Mouse (Mus musculus) cerebellum, adult 8-10 months (tissue): ENCODE results near the gene Maml3.

Experiments used
- DNase-seq: peaks from one replicate; pipeline ENCODE4 v3.0.0; 2022

Maml3 gene

GRCm38 (mm10) chr3:51860458-51860857, 244.4 kb downstream of the Maml3 start:
- no peak for DNase-seq

- DNase-seq: no peak
These were observed 245.7 kb downstream of the Maml3 start for GRCm38 (mm10) chr3:51859208-51859607.

DNA sequence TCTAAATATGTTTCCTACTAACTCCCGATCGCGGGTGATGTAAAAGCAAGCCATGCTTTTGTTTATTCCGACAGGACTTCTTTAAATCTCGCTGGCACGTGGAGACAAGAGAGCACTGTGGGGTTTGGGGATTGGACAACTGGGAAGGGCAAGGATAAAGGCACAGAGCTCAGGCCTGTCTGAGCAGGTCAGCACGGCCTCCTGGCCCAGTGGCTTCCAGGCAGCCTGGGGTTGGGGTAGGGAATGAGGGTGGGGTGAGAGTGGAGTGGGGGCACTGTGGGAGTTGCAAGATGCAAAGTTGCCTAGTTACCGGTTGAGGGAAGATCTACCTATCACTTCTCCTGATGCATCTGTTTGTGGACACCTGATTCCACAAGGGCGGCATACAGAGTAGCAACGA, 250.7 kb downstream of the Maml3 start:
- no peak for DNase-seq

DNA sequence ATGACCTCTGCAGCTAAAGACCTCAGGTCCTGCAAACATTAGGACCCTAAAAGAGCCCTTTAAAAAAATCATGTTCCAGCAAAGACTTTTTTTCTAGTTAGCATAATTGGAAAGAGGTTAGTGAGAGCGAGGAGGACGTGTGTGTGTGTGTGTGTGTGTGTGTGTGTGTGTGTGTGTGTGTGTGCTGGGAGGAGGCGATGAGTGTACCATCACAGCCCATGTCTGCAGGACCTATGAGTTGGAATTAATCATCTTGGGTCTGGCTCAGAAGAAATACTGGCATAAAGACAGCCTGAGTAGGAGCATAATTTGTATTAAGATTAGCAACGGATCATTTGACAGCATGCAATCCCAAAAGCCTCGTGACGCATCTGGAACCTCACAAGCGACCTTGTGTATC, 251.3 kb downstream of the Maml3 start:
- no peak for DNase-seq

DNA sequence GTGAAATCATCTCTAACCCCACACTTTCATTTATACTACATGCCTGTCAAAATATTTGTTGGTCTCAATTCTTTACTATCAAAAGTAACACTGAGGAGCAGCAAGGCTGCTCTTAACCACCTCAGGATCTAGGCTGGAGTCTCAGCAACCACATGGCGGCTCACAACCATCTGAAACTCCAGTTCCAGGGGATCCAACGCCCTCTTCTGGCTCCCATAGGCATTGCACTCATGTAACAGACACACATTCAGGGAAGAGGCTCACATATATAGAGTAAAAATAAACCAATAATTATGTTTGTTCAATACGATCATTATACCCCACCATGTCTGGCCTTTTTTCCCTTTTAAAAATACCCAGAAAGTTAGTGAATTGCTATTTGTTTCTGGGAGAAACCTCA, 252.2 kb downstream of the Maml3 start:
- DNase-seq: no peak

DNA sequence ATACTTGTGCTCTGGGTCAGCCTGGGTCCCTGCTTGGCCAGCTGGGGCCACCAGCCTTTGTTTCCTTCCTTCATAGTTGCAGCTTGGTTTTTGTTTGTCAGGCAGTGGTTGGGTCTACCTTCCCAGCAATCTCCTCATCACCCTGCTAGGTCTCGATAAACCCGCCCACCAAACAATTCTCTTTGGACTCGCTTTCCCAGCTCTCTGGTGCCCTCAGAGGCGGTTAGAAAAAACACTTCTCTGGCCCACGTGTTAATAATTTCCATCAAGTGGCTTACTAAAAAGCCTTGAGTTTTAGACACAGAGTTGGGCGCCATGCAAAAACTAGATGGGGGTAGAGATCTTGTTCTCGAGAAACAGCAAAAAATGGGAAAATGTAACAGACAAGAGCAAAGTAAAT, 253.3 kb downstream of the Maml3 start:
- no peak for DNase-seq

- DNase-seq: no peak
These were observed 255.4 kb downstream of the Maml3 start for GRCm38 (mm10) chr3:51849462-51849861.

GRCm38 (mm10) chr3:51847262-51847661, 257.6 kb downstream of the Maml3 start:
- DNase-seq: no peak

DNA sequence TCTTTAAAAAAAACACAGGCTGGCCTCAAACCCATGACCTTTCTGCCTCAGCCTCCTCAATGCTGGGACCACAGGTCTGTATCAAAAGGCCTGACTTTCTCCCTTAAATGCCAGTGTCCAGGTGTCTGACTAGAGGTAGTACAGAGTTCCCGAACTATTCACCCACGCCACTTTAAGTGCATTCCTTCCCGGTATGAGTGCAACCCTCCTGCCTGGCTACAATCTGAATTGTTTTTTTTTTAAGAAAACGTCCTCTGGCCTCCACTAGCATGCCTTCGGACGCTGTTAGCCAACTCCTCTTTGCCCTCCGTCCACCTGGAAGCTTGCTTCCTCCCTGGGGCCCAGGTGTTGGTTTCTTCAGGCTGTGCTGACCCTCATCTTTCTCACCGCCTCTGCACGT, 260.6 kb downstream of the Maml3 start:
- no peak for DNase-seq

- DNase-seq: no peak
These were observed 262.7 kb downstream of the Maml3 start for GRCm38 (mm10) chr3:51842140-51842539.

DNA sequence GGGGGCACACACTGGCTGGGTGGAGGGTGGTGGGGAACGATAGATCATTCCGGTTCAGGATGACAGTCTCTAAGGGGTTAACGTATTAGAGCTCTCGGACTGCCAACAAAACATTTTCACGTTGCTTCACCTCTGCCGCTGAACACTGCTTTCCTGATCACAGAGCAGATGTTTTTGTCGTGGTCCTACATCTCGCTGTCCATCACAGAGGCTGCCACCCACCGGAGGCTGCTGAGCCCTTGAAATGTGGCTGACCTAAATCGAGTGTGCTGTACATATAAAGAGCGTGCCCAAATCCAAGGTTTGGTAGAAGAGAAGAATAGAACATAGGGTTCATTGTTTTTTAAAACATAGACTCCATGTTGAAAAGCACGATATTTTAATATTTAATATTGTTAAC, 263.3 kb downstream of the Maml3 start:
- DNase-seq: no peak

DNA sequence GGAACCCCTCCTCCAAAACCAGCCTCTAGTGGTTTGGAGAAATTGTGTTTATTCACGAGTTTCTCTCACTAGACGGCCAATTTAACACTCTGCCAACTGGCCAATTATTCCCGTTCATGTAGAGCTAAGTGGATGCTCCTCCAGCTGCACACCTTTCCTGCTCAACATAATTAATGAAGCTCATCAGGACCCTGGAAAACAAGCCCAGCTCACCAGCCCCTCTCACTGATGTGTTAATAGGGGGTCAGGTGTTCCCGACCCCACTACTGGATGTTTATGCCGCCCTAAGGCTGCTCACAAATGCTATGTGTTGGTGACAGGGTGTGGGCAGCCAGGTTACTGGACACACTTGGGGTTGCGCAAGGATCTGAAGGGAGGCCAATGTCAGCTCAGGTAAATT, 263.7 kb downstream of the Maml3 start:
- no peak for DNase-seq

- DNase-seq: no peak
These were observed 264.6 kb downstream of the Maml3 start for GRCm38 (mm10) chr3:51840095-51840805.

DNA sequence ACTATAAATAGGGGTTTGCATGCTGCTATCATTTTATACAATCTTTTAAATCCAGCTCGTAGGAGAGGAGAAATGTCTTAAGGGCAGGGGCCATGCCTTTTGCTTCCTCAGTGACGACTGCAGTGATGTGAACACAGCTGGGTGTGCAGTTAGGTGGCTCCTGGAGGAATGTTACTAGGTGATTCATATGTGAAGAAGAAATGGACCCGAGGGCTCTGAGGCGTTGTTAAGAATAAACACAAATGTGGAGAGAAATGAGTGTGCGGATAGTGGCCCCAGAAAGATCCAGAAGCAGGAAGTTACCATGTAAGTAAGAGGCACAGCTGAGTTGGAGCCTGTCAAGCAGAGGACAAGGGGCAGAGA, 265.5 kb downstream of the Maml3 start:
- no peak for DNase-seq

DNA sequence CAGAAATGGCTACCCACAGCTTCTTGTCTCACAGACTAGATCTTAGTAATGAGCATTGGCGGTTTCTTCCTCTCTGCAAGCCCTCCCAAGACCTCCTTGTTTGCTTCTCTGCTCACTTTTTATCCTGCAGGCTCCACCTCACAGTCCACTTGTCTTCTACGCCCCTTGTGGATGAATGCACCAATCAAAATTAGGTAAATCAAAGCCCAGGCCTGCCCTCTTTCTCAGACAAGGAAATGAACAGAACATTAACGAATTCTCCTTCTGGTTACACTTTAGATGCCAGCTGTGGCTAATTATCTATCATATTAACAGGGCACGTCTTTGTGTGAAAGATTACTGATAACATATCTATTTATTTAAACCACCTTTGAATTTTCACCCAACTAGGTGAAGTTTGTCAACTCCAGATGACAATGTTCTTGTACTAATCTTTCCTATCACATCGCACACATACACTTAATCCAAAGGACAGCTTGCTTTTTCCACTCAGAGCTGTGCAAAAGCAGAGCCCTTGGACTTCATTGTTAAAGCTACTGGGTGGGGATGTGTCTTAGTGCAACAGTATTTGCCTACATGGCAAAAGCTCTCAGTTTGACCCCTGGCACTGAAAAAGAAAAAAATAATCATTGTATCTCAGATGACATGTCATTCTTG, 266.1 kb downstream of the Maml3 start:
- no peak for DNase-seq

DNA sequence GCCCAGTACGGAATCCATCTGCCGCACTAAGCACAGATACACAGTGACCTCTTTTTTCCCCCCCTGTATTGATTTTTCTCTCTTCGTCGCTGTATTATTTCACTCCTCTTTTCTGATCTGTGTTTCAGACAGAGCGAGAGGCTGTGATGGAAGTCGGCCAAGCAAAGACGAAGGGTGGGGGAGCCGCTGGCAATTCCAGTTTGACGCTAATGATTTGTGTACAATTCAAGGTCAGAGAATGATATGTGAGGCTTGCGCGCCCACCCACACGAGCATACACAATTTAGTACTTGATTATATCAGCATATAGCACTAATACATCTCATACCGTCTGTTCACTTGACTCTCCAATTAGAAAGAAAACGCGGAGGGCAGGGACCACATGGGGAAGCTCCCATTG, 271.9 kb downstream of the Maml3 start:
- DNase-seq: no peak

DNA sequence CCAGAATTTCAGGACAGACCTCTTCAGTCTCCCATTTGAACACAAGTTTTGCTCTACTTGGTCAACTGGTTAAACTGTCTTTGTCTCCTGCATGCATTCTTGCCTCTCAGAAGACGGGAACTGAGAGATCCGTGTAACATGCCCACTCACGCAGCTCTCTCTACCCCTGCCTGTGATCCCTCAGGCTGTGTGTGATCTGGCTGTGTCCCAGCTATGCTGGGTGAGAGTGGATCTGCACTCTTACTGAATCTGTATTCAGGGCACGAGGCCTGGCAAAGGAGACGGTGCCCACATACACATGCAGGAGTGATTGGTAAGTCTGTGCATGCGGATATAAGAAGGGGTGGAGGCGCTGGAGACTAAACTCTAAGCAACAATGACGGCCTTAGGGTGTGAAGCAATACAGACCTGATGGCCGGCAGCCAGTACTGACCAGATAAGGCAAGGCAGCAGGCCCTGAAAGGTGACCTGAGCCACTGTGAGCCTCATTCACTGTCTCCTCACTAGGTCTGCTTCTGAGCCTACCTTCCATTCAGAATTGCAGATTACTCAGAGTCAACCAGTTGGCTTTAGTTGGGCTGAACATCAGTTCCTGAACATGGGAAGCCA, 274.0 kb downstream of the Maml3 start:
- DNase-seq: no peak

DNA sequence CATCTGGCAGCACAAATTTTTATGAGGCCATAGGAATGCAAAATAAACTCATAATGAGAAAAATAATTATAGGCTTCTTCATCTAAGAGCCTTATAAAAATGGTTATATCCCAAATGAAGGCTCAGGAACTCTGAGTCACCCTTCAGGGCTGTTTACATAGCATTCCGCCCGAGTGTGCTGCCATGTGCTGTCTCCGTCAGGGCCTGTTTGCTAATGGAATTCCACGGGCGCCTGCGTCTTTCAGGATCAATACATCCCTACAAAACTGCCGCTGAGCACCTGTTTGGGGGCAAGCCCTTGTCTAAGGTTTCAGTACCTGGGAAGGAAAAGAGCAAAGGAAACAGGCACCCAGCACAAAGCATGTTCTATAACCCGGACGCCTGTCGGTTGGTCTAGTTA, 279.3 kb downstream of the Maml3 start:
- no peak for DNase-seq

- DNase-seq: peak; percentile 77
These were observed 280.4 kb downstream of the Maml3 start for GRCm38 (mm10) chr3:51824506-51824905.

- no peak for DNase-seq
These were observed 283.3 kb downstream of the Maml3 start for GRCm38 (mm10) chr3:51821551-51821950.

GRCm38 (mm10) chr3:51819109-51819508, 285.8 kb downstream of the Maml3 start:
- DNase-seq: no peak

DNA sequence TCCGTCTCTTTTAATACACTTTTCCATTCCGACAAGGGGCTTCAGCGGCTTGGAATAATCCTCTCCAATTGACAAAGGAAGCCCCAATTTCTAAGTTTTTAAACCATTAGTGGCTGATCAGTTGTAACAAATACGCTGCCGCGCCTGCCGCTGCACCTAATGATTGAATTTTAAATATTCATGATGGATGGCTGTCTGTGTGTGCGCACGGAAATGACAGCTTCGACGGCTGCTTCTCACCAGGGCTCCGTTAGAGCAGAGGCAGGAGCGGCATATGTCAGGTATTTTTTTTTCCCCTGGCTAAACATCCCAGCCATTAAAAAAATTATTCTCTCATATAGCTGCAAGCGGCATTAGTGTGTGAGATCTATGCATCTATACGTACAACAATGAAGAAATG, 287.0 kb downstream of the Maml3 start:
- DNase-seq: no peak

DNA sequence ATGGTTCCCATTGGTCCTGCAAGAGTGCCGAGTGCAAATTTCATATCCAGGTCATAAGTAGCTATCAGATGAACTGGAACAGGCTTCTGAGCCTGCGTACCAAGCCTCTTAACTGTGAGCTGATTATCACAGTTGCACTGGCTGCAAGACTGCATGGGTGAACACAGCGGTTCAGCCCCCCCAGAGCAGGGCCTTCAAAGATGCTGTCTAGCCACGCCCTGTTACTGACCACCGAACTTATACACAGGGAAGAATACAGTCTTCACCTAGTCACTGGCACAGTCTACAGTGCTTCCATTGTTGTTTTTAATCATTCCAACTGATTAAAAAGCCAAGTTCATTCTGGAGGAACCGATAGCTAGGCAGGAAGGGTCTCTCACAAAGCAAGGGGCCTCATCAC, 287.5 kb downstream of the Maml3 start:
- DNase-seq: no peak

DNA sequence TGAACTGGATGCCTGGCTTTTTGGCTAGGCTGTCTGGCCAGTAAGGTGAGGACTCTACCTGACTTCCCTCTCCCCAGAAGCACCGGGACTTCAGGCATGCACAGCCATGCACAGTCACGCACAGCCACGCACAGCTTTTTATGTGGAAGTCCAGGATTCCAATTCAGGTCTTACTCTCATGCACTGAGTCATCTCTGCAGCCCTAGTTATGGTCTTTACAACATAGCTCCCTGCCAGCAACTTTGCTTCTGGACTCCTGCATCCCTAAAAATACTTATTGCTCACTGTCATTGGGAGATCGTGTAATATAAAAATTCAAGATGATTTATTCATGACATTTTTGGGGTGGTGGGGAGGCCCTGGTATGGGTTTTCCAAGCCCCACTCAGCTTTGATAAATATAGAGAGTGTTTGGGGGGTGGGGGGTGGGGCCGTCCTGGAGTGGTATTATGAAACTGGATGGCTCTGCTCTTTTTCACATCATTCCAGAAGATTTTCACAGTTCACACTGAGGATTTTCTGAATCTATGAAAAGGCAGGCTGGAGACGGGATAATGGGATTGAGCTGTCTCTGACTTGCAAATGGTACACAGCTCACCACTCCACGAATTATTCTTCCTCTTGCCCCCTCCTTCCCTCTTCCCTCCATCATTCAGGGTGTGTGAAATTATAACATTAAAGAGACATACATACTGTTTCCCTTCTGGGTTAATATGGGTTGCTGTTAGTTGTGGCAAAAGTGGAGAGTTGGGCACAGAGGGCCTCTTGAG, 288.2 kb downstream of the Maml3 start:
- no peak for DNase-seq
